Mouse (Mus musculus): ENCODE data around the gene Sept9. TPM values are rescaled to one million over a fixed set of nuclear protein-coding genes. Genes with fewer than 3 reads are reported as not detected.

Sept9 gene
- polyA plus RNA-seq, 1 experiment, result 12.2 TPM

DNA sequence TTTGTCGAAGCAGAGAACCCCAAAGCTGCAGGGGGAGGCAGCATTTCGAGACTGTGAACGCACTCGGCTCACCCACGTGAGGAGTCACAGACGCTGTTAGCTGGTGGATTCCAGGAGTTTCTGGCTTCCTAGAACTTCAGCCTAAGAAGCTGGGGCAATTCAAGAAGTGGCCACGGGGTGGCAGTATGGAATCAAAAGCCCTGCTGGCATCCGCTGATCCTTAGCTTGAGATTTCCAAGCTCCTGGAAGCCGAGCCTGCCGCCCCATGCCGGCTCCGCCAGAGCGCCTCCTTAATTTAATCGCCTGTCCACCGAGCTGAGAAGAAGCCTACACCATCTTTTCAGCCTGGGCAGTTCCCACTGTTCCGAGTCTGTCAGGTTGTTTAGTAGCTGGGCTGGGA is 185.4 kb downstream of the Sept9 start:
- Histone ChIP-seq H3K4me1 (ENCODE audit: control insufficient read depth, insufficient read depth, low read length) (no peaks in the 10 kb centered on the region; the same call in 1 of the 2 replicates), H3K36me3 (ENCODE audit: control insufficient read depth, insufficient read depth, low read length) (no peaks in the 10 kb centered on the region), H3K27me3 (ENCODE audit: control insufficient read depth, insufficient read depth, low read length) (no peaks in the 10 kb centered on the region), H3K27ac (ENCODE audit: control insufficient read depth, insufficient read depth, low read depth, low read length) (no peak overlapping the region), H3K4me3 (ENCODE audit: control insufficient read depth, low read depth, low read length) (peak overlapping the region; percentile 12; the same call in 1 of the 2 replicates)
- peak; percentile 65; the same call in 1 of the 2 replicates for TF ChIP-seq CTCF (IDR thresholded peaks at IDR 0.05; ENCODE audit: control insufficient read depth, insufficient read depth, insufficient replicate concordance, low read depth, low read length)
- no peak for TF ChIP-seq POLR2A (IDR thresholded peaks at IDR 0.05; ENCODE audit: control insufficient read depth, low read depth, low read length)

DNA sequence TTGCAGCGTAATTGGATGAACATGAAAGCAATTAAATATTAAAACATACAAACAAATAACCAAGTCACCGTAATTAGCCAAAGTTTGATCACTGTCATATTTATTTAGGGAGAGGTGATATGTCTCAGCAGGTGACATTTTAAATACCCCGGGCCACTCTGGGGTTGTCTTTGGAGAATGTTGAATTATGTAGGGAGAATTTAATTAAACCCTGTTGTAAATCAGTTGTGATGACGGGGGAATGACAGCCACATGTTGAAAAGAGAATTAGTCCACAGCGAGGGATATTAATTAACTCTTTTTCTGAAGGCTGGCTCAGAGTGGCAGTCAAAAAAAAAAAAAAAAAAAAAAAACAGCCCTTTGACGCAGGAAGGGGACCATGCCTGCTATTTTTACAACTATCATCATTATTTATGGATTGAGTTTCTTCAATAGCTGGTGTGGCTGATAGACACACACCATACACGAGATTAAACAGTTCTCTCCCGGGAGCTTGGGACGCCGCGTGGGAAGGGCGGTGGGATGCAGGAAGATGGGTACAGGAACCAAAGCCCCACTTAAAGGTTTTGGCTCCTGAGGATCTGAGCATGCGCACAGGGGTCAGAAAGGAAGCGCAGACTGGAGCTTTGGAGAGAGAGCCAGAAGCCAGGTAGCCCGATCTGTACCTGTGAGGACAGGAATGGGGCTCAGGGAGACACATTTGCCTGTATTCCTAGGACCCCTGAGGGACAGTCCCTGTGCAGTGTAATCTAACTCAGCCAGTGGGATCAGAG is 186.1 kb downstream of the Sept9 start:
- peaks cover 3% of the 10 kb centered on the region; the same call in 1 of the 2 replicates for H3K4me1 ChIP-seq (ENCODE audit: control insufficient read depth, insufficient read depth, low read length)
- no peaks in the 10 kb centered on the region for H3K27me3 ChIP-seq (ENCODE audit: control insufficient read depth, insufficient read depth, low read length)

DNA sequence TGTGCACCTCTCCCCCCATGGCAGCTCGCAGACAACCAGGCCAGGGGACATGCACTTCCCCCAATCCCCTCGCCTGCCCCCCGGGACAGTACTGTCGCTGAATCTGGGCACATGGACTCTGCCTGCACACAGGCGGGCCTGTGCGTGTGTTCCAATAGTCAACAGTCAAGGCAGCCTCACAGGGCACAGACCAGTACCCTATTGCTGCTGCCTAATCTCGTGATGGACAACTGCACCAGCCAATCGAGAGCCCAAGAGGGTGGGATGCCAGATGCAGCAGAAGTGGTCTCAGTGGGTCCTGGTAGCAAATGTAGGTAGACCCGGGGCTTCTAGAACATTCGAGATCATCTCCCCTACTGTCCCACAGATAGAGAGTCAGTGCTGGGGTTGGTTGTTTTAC is 187.8 kb downstream of the Sept9 start:
- Histone ChIP-seq H3K4me1 (ENCODE audit: control insufficient read depth, insufficient read depth, low read length) (peaks cover 3% of the 10 kb centered on the region; the same call in 1 of the 2 replicates), H3K27ac (ENCODE audit: control insufficient read depth, insufficient read depth, low read depth, low read length) (no peak overlapping the region), H3K4me3 (ENCODE audit: control insufficient read depth, low read depth, low read length) (no peak overlapping the region), H3K36me3 (ENCODE audit: control insufficient read depth, insufficient read depth, low read length) (no peaks in the 10 kb centered on the region), H3K27me3 (ENCODE audit: control insufficient read depth, insufficient read depth, low read length) (no peaks in the 10 kb centered on the region)
- TF ChIP-seq POLR2A (IDR thresholded peaks at IDR 0.05; ENCODE audit: control insufficient read depth, low read depth, low read length), result no peak
- no peak for TF ChIP-seq CTCF (IDR thresholded peaks at IDR 0.05; ENCODE audit: control insufficient read depth, insufficient read depth, insufficient replicate concordance, low read depth, low read length)

More for the DNA sequence above, 186.1 kb downstream of the Sept9 start:
- Histone ChIP-seq H3K36me3 (ENCODE audit: control insufficient read depth, insufficient read depth, low read length) (no peaks in the 10 kb centered on the region), H3K4me3 (ENCODE audit: control insufficient read depth, low read depth, low read length) (no peak overlapping the region), H3K27ac (ENCODE audit: control insufficient read depth, insufficient read depth, low read depth, low read length) (no peak overlapping the region)
- no peak for TF ChIP-seq POLR2A (IDR thresholded peaks at IDR 0.05; ENCODE audit: control insufficient read depth, low read depth, low read length)
- TF ChIP-seq CTCF (IDR thresholded peaks at IDR 0.05; ENCODE audit: control insufficient read depth, insufficient read depth, insufficient replicate concordance, low read depth, low read length), result no peak

DNA sequence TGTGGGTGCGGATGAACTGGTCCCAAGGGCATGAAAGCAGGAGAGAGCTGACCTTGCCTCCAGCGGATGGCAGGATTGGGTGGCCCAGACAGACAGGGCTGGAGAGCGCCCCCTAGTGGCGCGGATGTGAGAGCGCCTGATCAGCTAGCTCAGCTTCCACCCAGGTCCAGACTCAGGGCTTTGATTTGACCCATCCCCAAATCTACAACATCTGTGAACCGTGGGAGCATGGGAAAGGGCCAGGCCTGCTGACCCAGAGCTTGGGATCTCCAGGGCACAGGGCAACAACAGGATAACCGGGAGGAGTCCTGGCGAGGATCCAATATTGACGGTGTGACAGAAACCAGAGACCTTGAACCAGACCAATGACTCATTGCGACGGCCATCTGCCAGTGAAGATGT is 190.5 kb downstream of the Sept9 start:
- TF ChIP-seq CTCF (IDR thresholded peaks at IDR 0.05; ENCODE audit: control insufficient read depth, insufficient read depth, insufficient replicate concordance, low read depth, low read length) (peak; percentile 98), POLR2A (IDR thresholded peaks at IDR 0.05; ENCODE audit: control insufficient read depth, low read depth, low read length) (0 out of 2 replicates have a peak, but pooled peaks have one; percentile 6)
- H3K27me3 ChIP-seq (ENCODE audit: control insufficient read depth, insufficient read depth, low read length), result no peaks in the 10 kb centered on the region
- H3K4me1 ChIP-seq (ENCODE audit: control insufficient read depth, insufficient read depth, low read length), result peaks cover 16% of the 10 kb centered on the region
- no peak overlapping the region for H3K4me3 ChIP-seq (ENCODE audit: control insufficient read depth, low read depth, low read length)
- no peak overlapping the region for H3K27ac ChIP-seq (ENCODE audit: control insufficient read depth, insufficient read depth, low read depth, low read length)
- H3K36me3 ChIP-seq (ENCODE audit: control insufficient read depth, insufficient read depth, low read length), result no peaks in the 10 kb centered on the region

DNA sequence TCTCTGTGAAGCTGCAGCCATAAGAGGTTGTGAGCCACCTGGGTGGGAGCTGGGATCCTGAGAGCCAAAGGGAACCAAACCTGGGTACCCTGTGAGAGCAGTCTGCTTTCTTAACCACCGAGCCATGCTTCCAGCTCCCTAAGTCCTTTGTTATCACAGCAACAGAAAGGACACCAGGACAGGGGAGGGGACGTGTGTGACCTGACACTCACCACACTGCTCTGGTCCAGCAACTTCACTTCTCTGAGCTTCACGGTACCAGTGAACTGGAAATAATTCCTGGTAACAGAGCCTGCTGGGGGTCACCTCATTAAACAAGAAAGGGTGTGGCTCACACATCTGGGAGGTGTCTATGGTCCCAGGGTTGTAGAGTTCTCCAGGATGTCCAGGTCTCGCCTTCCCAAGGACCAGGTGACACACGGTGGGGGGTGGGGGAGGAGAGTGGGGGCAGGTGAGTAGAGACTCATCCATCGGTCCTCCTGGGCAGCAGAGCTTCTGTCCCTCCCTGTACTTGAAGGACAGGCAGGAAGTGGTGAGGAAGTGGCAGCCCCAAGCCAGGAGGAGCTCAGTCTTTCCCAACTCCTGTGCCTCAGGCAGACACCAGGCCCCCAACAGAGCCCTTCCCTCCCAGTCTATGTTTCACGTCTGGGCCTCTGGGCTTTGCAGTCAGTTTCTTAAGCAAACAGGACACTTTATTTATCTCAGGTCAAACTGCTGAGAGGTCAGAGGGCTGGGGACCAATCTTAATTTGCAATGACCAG is 191.5 kb downstream of the Sept9 start:
- Histone ChIP-seq H3K4me1 (ENCODE audit: control insufficient read depth, insufficient read depth, low read length) (peaks cover 19% of the 10 kb centered on the region), H3K36me3 (ENCODE audit: control insufficient read depth, insufficient read depth, low read length) (no peaks in the 10 kb centered on the region), H3K27ac (ENCODE audit: control insufficient read depth, insufficient read depth, low read depth, low read length) (no peak overlapping the region), H3K4me3 (ENCODE audit: control insufficient read depth, low read depth, low read length) (no peak overlapping the region), H3K27me3 (ENCODE audit: control insufficient read depth, insufficient read depth, low read length) (no peaks in the 10 kb centered on the region)
- TF ChIP-seq POLR2A (IDR thresholded peaks at IDR 0.05; ENCODE audit: control insufficient read depth, low read depth, low read length) (no peak), CTCF (IDR thresholded peaks at IDR 0.05; ENCODE audit: control insufficient read depth, insufficient read depth, insufficient replicate concordance, low read depth, low read length) (no peak)

DNA sequence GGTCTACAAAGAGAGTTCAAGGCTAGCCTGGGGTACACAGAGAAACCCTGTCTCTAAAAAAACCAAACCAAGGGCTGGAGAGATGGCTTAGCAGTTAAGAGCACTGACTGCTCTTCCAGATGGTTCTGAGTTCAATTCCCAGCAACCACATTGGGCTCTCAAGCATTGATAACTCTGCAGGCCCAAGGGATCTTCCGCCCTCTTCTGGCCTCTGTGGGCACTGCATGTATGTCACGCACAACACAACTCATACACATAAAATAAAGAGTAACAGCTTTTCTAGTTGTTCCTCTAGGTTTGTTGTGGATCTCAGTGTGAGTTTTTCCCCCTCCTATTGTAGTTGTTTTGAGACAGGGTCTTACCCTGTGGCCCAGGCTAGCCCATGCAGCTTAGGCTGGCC is 192.8 kb downstream of the Sept9 start:
- Histone ChIP-seq H3K4me1 (ENCODE audit: control insufficient read depth, insufficient read depth, low read length) (peaks cover 19% of the 10 kb centered on the region), H3K27me3 (ENCODE audit: control insufficient read depth, insufficient read depth, low read length) (no peaks in the 10 kb centered on the region), H3K4me3 (ENCODE audit: control insufficient read depth, low read depth, low read length) (no peak overlapping the region), H3K36me3 (ENCODE audit: control insufficient read depth, insufficient read depth, low read length) (no peaks in the 10 kb centered on the region), H3K27ac (ENCODE audit: control insufficient read depth, insufficient read depth, low read depth, low read length) (no peak overlapping the region)
- TF ChIP-seq POLR2A (IDR thresholded peaks at IDR 0.05; ENCODE audit: control insufficient read depth, low read depth, low read length) (no peak), CTCF (IDR thresholded peaks at IDR 0.05; ENCODE audit: control insufficient read depth, insufficient read depth, insufficient replicate concordance, low read depth, low read length) (peak; percentile 64; the same call in 1 of the 2 replicates)

DNA sequence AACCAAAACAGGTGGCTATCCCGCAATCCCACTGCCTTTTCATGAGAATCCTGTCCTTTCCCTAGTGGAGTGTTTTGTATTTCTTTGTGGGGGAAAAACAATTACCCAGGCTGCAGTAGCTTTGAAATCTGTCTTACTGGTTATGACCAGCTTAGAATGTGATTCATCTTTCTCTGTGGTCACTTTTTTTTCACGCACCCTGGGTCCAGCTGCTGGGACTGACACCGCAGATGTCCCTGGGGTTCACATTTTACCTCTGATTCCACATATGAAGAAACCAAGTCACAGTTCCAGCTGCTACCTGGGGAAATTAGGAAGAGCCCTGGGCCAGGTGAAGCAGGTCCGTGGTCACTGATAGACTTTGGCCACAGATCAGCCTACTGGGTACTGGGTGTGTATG is 194.3 kb downstream of the Sept9 start:
- TF ChIP-seq POLR2A (IDR thresholded peaks at IDR 0.05; ENCODE audit: control insufficient read depth, low read depth, low read length) (no peak), CTCF (IDR thresholded peaks at IDR 0.05; ENCODE audit: control insufficient read depth, insufficient read depth, insufficient replicate concordance, low read depth, low read length) (no peak)
- H3K36me3 ChIP-seq (ENCODE audit: control insufficient read depth, insufficient read depth, low read length), result no peaks in the 10 kb centered on the region
- H3K4me3 ChIP-seq (ENCODE audit: control insufficient read depth, low read depth, low read length), result peak overlapping the region; percentile 71
- H3K4me1 ChIP-seq (ENCODE audit: control insufficient read depth, insufficient read depth, low read length), result peaks cover 19% of the 10 kb centered on the region
- H3K27me3 ChIP-seq (ENCODE audit: control insufficient read depth, insufficient read depth, low read length), result no peaks in the 10 kb centered on the region
- no peak overlapping the region for H3K27ac ChIP-seq (ENCODE audit: control insufficient read depth, insufficient read depth, low read depth, low read length)
